Mouse (Mus musculus) cerebellum, adult 8-10 months (tissue): ENCODE data around the gene Rtn1.

Experiments used
- DNase-seq: peaks from one replicate; pipeline ENCODE4 v3.0.0; 2022

The Rtn1 gene

GRCm38 (mm10) chr12:72223557-72224102 lies 185.2 kb downstream of the Rtn1 start:
- DNase-seq: no peak

- no peak for DNase-seq
These were observed 195.3 kb downstream of the Rtn1 start for GRCm38 (mm10) chr12:72213554-72213953.

GRCm38 (mm10) chr12:72200828-72201227 lies 208.0 kb downstream of the Rtn1 start:
- no peak for DNase-seq

- DNase-seq: no peak
These were observed 210.8 kb downstream of the Rtn1 start for GRCm38 (mm10) chr12:72197925-72198486.

GRCm38 (mm10) chr12:72197434-72197833 lies 211.4 kb downstream of the Rtn1 start:
- DNase-seq: no peak

GRCm38 (mm10) chr12:72184929-72185328 lies 223.9 kb downstream of the Rtn1 start, which contains the start of gene Ccdc175:
Gene Ccdc175 (minus strand): TSS chr12:72185029.
- DNase-seq: no peak

- no peak for DNase-seq
These were observed 229.3 kb downstream of the Rtn1 start for GRCm38 (mm10) chr12:72179561-72179960.

GRCm38 (mm10) chr12:72178322-72178721 lies 230.5 kb downstream of the Rtn1 start:
- DNase-seq: peak; percentile 22
